Mouse (Mus musculus) kidney, embryonic 16.5 days (tissue): Measurements from ENCODE around the gene Zfp69. TPM values are rescaled to one million over a fixed set of nuclear protein-coding genes. Genes with fewer than 3 reads are reported as not detected.

ENCODE experiments used
- ATAC-seq: fragments of 200-750 bp; cut with Nextera tagmentation; 2 replicates; pipeline ENCODE4 v1.8.0; 2017; ENCODE audit warnings: moderate TSS enrichment; ENCODE audit not compliant: low FRiP score, low TSS enrichment
- H3K27ac ChIP-seq: fragments of 300-500 bp; sonication (generic); 2 replicates; pipeline ENCODE4 v1.5.1; 2014; ENCODE audit warnings: low read length
- H3K27me3 ChIP-seq: fragments of 300-500 bp; sonication (generic); 2 replicates; pipeline ENCODE4 v1.6.1; 2014; ENCODE audit warnings: low read length, control low read depth, mixed read lengths; ENCODE audit not compliant: insufficient read depth
- H3K36me3 ChIP-seq: fragments of 300-500 bp; sonication (generic); 2 replicates; pipeline ENCODE4 v1.6.1; 2014; ENCODE audit warnings: low read length, control low read depth, mixed read lengths; ENCODE audit not compliant: insufficient read depth
- H3K4me1 ChIP-seq: fragments of 300-500 bp; sonication (generic); 2 replicates; pipeline ENCODE4 v1.6.1; 2014; ENCODE audit warnings: low read length, control low read depth, mixed read lengths; ENCODE audit not compliant: insufficient read depth
- H3K4me2 ChIP-seq: fragments of 300-500 bp; sonication (generic); replicated peaks from 2 replicates; pipeline ENCODE4 v1.6.1; 2014; ENCODE audit warnings: low read depth, low read length
- H3K4me3 ChIP-seq: fragments of 300-500 bp; sonication (generic); 2 replicates; pipeline ENCODE4 v1.5.1; 2014; ENCODE audit warnings: mild to moderate bottlenecking, low read length
- H3K9ac ChIP-seq: fragments of 300-500 bp; sonication (generic); replicated peaks from 2 replicates; pipeline ENCODE4 v1.6.1; 2014; ENCODE audit warnings: low read length
- H3K9me3 ChIP-seq: fragments of 300-500 bp; sonication (generic); 2 replicates; pipeline ENCODE4 v1.6.1; 2016; ENCODE audit warnings: low read length, control low read depth
- WGBS: fragments of 180-500 bp; shearing (Covaris S2); extraction: QIAGEN DNeasy Blood & Tissue Kit; methylation state at CpG from one replicate; pipeline ENCODE4 v1.1.7; 2014; 5-methylcytosine and 5-hydroxymethylcytosine counted together
- polyA plus RNA-seq: library from polyadenylated mRNA; unstranded; fragments of >200 nt; fragmentation: Nextera tagmentation; extraction: Ambion mirVana; gene quantifications from 2 replicates; pipeline ENCODE4 v1.2.1, GENCODE M21; 2015

Zfp69 gene
- polyA plus RNA-seq, 1 experiment from 2014 or later = 10.3 TPM

- Histone ChIP-seq H3K36me3 (no peaks in the 10 kb centered on the region), H3K27ac (no peak overlapping the region), H3K4me1 (no peaks in the 10 kb centered on the region), H3K9ac (no peak overlapping the region), H3K9me3 (no peaks in the 10 kb centered on the region), H3K4me2 (no peak overlapping the region), H3K4me3 (no peak overlapping the region), H3K27me3 (no peaks in the 10 kb centered on the region)
- WGBS = 33% methylated on average over 15 of the region's 15 CpGs
- no peak; the same call in 1 of the 2 replicates for ATAC-seq
These were observed 41.8 kb downstream of the Zfp69 start for GRCm38 (mm10) chr4:120909558-120910150.

GRCm38 (mm10) chr4:120905644-120906043 lies 45.9 kb downstream of the Zfp69 start:
- Histone ChIP-seq H3K27ac (no peak overlapping the region), H3K36me3 (no peaks in the 10 kb centered on the region), H3K9me3 (no peaks in the 10 kb centered on the region), H3K9ac (no peak overlapping the region), H3K4me2 (no peak overlapping the region), H3K4me1 (no peaks in the 10 kb centered on the region), H3K27me3 (no peaks in the 10 kb centered on the region), H3K4me3 (no peak overlapping the region)
- 72% methylated on average over 5 of the region's 5 CpGs for WGBS
- no peak for ATAC-seq

DNA sequence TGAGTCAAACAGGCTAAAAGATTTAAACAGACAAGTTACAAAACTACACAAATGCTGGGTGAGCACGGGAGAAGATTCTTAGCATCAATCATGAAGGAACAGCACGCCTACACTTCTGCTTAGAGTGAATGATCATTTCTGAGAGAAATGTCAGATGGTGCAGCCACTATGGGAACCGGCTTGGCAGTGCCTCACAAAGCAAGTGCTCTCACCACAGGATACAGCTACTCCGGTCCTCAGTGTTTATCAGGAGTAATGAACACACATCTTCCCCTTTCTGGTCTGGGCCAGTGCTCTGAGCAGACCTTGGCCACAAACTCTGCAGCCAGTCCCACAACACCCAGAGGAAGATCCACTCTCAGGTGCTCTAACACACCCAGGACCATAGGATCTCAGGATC lies 47.0 kb downstream of the Zfp69 start:
- Histone ChIP-seq H3K4me2 (no peak overlapping the region), H3K9ac (no peak overlapping the region), H3K27me3 (no peaks in the 10 kb centered on the region), H3K36me3 (no peaks in the 10 kb centered on the region), H3K4me1 (no peaks in the 10 kb centered on the region), H3K4me3 (no peak overlapping the region), H3K27ac (no peak overlapping the region), H3K9me3 (no peaks in the 10 kb centered on the region)
- no peak for ATAC-seq
- 68% methylated on average over 4 of the region's 4 CpGs for WGBS

DNA sequence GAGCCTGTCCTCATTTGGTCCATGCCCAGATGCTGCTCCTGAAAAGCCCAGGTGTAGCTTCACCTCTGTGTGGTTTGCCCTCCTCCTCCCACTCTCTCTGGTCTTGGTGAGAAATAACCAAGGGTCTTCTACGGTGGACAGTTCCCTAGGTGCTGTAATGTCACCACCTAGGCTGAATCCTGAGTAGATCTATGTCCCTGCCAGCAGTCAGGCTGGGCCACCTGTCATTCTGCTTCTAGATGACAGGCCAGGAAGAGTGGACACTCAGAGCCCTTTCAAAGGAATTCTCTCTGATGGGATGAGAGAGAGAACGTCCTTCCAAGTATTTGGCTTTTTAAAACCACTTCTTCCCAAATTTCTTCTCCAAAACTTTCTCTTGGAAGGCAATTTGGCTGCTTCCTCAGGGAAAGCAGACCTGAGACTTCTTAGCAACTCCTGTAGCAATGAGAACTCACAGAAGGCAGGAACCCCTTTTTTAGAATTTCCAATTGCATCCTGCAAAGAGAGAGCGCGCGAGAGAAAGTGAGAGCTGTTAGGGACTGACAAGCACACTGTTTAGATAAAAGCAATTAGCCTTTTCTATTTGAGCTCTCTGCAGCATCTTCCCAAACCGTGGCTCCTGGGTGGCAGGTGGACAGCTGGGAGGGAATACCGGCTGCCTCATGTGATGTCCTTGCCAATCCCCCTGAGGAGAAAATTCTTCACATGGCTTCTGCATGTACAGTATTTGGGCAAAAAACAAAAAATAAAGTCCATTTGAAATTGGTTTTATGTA lies 55.5 kb downstream of the Zfp69 start:
- Histone ChIP-seq H3K4me1 (peaks cover 5% of the 10 kb centered on the region; the same call in 1 of the 2 replicates), H3K9ac (no peak overlapping the region), H3K9me3 (0 out of 2 replicates have a peak, but pooled peaks cover 3% of the 10 kb centered on the region), H3K36me3 (no peaks in the 10 kb centered on the region), H3K4me3 (no peak overlapping the region), H3K27ac (no peak overlapping the region), H3K27me3 (no peaks in the 10 kb centered on the region), H3K4me2 (no peak overlapping the region)
- no peak for ATAC-seq
- WGBS = 79% methylated on average over 7 of the region's 7 CpGs

DNA sequence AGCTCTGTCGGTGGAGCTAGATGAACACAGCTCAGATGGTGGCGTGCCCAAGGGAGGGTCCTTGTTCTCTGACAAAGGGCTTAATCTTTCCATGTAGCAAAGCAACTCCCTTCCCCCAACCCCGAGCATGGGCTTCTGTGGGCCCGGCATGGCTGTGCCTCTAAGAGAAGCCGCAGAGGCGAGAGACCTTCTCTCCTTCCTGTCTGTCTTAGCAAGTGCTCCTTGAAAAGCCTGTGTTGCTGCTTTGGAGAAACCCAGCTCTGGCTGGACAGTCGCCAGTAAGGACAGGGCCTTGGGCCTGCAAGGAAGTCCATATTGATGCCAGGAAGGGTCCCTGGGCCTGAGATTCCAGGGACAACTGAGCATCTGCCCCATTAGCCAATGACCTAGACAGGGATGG lies 56.3 kb downstream of the Zfp69 start:
- Histone ChIP-seq H3K9me3 (0 out of 2 replicates have a peak, but pooled peaks cover 3% of the 10 kb centered on the region), H3K27me3 (no peaks in the 10 kb centered on the region), H3K4me2 (no peak overlapping the region), H3K4me1 (peaks cover 5% of the 10 kb centered on the region; the same call in 1 of the 2 replicates), H3K9ac (no peak overlapping the region), H3K27ac (no peak overlapping the region), H3K36me3 (no peaks in the 10 kb centered on the region), H3K4me3 (no peak overlapping the region)
- ATAC-seq = no peak
- WGBS = 82% methylated on average over 7 of the region's 7 CpGs

- no peaks in the 10 kb centered on the region for H3K27me3 ChIP-seq
- H3K4me2 ChIP-seq = no peak overlapping the region
- no peak overlapping the region for H3K27ac ChIP-seq
- WGBS = 76% methylated on average over 11 of the region's 11 CpGs
- H3K9me3 ChIP-seq = 0 out of 2 replicates have a peak, but pooled peaks cover 3% of the 10 kb centered on the region
- H3K9ac ChIP-seq = no peak overlapping the region; the same call in 1 of the 2 replicates
- no peak overlapping the region for H3K4me3 ChIP-seq
- peaks cover 5% of the 10 kb centered on the region; the same call in 1 of the 2 replicates for H3K4me1 ChIP-seq
- no peak for ATAC-seq
- no peaks in the 10 kb centered on the region for H3K36me3 ChIP-seq
These were observed 56.9 kb downstream of the Zfp69 start for GRCm38 (mm10) chr4:120894584-120894983.

DNA sequence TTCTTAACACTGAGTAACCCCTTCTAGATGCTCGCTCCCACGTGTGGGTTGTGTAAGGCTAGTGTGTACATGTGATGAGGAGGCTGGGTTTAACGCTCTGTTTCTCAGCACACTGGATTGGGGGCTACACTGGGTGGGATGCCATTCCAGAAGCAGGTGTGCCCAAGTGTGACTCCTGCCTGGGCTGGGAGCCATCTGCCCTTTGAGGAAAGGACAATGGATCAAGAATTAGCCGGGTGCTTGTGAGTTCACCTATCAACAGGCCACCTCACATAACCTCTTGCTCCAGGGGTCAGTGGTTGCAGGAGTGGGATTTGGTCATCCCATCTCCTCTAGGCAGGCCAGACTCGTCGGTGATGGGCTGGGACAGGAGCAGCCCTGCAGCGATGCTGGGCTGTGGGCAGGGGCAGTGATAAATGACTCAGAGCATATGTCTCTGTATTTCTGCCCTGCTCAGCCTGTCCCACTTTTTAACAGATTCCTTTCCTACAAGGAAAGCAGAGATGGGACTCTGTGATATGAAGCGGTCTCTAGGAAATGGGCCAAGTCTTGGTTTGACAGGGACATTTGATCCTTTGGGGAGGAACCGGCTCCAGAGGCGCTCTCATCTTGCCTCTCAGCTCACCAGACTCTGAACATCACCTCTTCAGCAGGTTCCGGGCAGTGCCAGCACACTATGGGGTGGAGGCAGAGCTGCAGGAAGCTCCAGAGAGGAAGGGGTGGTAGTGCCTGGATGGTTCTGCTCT lies 57.7 kb downstream of the Zfp69 start:
- Histone ChIP-seq H3K36me3 (no peaks in the 10 kb centered on the region), H3K27ac (no peak overlapping the region), H3K4me3 (no peak overlapping the region), H3K4me1 (peaks cover 5% of the 10 kb centered on the region; the same call in 1 of the 2 replicates), H3K9ac (no peak overlapping the region; the same call in 1 of the 2 replicates), H3K27me3 (no peaks in the 10 kb centered on the region), H3K9me3 (0 out of 2 replicates have a peak, but pooled peaks cover 3% of the 10 kb centered on the region), H3K4me2 (no peak overlapping the region)
- ATAC-seq = peak; percentile 70; the same call in 1 of the 2 replicates
- 35% methylated on average over 11 of the region's 11 CpGs for WGBS

DNA sequence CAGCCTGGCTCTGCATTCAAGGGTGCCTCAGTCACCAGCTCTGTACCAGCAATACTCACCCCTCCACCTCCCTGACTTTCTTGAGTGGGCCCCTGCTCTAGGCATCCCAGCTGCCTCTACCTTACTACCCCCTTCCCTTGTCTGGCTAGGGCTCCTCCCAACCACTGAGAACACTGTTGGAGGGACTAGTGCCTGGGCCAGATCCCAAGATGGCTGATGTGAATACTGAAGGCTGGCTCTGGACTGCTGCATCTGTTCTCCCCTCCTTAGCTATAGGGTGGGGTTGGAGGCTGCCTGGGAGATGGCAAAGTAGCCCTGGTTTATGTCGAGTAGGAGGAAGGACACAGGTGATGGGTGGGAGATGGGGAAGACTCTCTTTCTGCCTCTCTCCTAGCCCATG lies 59.0 kb downstream of the Zfp69 start:
- peaks cover 5% of the 10 kb centered on the region; the same call in 1 of the 2 replicates for H3K4me1 ChIP-seq
- ATAC-seq = no peak
- H3K9ac ChIP-seq = no peak overlapping the region
- no peak overlapping the region for H3K4me3 ChIP-seq
- no peak overlapping the region for H3K27ac ChIP-seq
- no peaks in the 10 kb centered on the region for H3K36me3 ChIP-seq
- no peaks in the 10 kb centered on the region for H3K27me3 ChIP-seq
- 71% methylated on average over 1 of the region's 1 CpGs for WGBS
- H3K4me2 ChIP-seq = no peak overlapping the region
- H3K9me3 ChIP-seq = 0 out of 2 replicates have a peak, but pooled peaks cover 3% of the 10 kb centered on the region

- Histone ChIP-seq H3K4me2 (no peak overlapping the region), H3K36me3 (no peaks in the 10 kb centered on the region)
These were observed 59.5 kb downstream of the Zfp69 start for GRCm38 (mm10) chr4:120891960-120892359.

More at GRCm38 (mm10) chr4:120891960-120892359, 59.5 kb downstream of the Zfp69 start:
- no peak overlapping the region for H3K27ac ChIP-seq
- no peaks in the 10 kb centered on the region for H3K9me3 ChIP-seq
- no peaks in the 10 kb centered on the region for H3K27me3 ChIP-seq
- no peak overlapping the region for H3K9ac ChIP-seq
- H3K4me1 ChIP-seq = peaks cover 5% of the 10 kb centered on the region; the same call in 1 of the 2 replicates
- no peak for ATAC-seq
- H3K4me3 ChIP-seq = no peak overlapping the region
